Mouse (Mus musculus): ENCODE data around the gene Shroom4.

The Shroom4 gene

DNA sequence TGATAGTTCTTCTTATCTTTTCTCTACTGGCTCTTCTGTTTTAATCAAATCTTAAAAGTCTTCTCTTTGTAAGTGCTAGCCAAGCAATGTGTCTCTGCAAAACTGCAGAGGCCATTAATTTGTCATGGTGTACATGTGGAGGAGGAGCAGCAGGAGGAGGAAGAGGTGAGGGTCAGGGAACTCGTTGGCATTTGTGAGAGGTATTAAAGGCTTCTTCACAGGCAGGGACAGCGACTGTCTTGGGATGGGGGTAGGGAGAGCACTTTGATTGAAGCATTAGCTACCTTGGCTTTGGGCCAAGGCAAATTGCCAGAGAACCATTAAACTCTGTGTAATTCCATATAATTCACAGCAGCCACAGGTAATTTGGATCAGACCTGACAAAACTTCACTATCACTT lies 96.7 kb downstream of the Shroom4 start:
- no peak for DNase-seq (ENCODE audit: low spot score)

DNA sequence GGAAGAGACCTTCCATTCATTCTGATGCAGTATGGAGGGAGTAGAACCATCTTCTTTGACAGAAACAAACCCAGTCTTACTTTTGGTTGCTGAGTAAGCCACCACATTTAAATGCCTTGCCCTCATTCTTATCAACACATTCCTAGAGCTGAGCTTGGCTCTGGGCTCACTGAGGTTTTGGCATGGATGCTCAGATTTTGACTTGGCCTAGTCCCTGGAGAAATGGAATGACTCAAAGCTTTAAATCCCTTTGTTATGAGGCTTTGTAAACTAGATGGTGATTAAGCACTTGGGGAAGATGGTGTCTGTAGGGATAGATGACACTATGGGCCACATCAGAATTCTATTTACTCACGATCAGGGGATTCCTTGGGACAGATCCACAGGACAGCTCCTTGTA lies 102.2 kb downstream of the Shroom4 start:
- no peak for DNase-seq (ENCODE audit: low spot score)

DNA sequence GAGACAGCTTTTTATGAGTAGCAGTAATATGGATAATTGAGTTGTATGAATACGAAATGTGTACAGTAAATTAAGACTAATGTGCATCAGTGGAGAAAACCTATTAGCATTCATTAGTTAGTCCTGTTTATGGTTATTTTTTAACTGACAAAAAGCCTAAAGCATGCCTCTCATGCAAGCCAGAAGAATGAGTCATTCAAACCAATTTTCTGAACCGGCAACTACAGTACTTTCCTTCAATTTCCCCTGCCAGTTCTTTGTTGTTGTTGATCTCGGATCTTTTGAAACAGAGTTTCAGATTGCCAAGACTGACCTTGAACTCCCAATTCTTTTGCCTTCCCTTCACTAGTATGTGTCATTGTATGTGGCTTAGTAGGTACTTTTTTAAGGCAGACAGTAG lies 117.6 kb downstream of the Shroom4 start:
- DNase-seq (ENCODE audit: low spot score), result no peak

DNA sequence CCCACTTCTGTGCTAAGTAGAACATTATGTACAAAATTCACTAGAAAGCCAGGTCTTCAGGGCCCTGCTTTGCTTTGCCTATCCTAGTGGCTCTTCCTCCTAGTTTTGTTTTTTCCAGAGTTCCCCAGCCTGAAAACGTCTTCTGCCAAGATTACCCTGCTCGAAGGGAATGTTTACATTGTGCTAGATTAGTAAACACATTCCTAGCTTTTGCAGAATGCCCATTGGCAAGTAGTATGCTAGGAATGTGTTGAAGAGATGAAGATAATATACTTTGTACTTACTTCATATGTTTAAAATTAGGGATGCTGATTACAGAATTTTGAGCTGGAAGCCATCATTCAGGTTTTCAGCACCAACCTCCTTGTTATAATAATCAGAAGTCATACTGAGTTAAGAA lies 118.8 kb downstream of the Shroom4 start:
- DNase-seq (ENCODE audit: low spot score), result no peak

DNA sequence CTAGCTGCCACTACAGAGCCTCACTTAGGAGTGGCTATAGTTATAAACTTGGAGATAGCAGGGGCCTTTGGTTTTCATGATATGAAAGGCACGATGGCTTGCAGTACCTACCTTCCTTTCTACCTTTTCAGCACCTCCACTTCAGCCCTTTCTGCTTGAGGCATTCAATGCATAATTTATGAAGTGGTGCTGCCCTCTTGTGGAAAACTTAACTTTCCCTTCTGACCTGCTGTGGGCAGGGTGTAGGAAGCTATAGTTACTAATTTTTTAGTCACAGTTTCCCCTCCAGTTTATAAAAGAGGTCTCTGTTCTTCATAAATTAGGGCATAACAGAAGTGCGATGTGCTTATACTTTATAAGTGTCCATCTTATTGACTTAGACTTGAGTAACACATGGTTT lies 123.3 kb downstream of the Shroom4 start:
- no peak for DNase-seq (ENCODE audit: low spot score)

DNA sequence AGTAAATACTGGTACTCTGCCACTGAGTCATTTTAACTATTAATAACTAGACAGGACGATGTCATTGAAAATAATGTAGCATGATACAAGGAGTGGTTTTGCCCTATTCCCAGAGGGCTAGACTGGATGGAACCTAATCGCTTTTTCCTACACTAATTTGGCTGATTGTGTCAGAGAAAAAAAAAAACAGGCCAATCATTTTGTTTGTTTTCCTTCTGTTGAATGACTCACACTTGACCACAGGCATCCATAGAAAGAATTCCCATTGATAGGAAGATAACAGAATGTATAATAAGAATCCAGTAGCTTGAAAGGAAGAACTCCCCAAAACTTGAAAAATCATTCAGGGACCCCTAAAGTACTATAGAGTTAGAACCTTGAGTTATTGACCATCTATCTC lies 137.0 kb downstream of the Shroom4 start:
- DNase-seq (ENCODE audit: low spot score), result no peak

DNA sequence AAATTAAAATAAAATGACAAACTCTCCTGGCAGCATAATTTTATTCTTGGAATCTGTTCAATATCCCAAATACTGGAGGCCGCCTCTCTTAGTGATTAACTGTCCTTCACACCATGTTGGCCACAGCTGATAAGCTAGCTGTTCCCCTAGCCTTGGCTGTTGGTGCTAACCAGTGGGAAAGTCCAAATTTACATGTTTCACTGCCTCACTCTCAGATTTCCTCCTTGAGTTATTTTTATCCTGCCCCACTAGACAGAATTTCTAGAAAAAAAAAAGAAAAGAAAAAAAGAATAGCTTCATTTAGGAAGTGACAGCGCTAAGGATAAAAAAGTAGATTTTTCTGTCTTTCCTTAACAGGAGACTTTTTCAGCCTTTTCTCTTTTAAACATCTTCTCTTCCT lies 138.0 kb downstream of the Shroom4 start:
- peak; percentile 9 for DNase-seq (ENCODE audit: low spot score)

DNA sequence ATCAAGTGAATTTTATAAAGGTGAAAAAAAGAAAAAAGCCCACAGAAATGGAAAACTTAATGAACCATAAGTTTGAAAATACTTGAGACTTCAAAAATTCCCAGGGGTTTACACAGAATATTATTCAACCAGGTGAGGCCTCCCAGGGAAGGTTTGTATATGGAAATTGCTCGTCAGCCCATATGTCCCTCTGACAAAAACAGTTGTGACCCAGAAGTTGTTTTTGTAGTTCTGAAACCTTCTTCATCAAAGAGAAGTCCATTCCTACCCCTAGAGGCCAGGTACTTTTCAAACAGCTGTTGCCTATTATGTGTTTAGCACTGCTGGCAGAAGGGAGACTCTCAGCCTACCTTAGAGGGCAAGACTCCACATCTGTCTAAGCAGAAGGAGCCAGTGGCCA lies 165.4 kb downstream of the Shroom4 start:
- DNase-seq (ENCODE audit: low spot score), result no peak

DNA sequence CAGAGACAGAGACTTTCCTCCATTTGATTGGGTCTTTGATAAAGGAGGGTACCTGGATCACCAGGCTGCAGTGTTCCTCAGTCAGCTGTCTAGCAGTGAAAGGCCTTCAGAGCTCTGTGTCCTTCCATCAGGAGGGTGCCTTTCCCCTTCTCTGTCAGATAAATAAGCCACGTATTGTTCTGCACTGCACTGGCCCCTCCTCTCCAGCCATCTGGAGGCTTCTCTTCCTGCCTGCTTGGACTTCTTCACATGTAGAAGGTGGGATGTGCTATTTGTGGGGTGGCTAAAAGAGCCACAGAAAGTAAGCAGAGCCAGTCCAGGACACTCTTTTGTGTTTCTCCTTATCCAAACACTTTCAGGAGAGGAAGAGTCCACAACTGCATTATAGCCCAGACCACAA lies 174.9 kb downstream of the Shroom4 start:
- DNase-seq (ENCODE audit: low spot score), result no peak

DNA sequence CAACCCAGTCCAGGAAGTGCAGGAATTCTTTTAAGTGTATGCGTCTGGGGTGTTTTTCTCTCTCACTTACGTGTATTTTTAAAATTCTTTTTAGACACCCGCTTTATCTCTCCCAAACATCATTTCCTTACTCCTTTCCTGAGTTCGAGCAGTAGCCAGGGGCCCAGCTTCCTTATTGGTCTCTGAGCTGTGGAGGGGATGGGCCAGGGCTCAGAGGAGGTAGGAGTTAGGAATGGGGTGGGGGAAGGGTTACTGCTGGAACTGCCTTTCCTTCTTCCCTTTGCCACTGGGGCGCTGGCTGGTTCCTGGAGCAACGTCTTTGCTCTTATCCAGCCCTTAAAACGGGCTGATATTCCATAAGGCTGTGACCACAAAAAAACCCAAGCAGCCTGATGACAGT lies 177.3 kb downstream of the Shroom4 start:
- DNase-seq (ENCODE audit: low spot score), result no peak

DNA sequence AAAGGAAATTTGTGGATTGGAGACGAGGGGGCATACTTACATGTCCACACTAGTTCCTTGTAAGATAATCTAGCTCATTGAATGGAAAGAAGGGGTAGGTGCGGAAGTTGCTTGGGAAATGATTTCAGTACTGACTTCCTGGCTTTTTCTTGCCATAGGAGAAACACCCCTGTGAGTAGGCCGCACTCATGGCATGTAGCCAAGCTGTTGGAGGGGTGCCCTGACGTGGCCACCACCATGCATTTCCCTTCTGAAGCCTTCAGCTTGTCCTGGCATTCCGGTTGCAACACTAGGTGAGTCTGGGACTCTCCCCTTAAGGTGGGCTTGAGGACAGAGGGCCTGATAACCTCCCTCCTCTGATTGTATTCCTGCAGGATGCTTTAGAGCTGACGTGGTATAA lies 181.0 kb downstream of the Shroom4 start:
- DNase-seq (ENCODE audit: low spot score), result no peak

DNA sequence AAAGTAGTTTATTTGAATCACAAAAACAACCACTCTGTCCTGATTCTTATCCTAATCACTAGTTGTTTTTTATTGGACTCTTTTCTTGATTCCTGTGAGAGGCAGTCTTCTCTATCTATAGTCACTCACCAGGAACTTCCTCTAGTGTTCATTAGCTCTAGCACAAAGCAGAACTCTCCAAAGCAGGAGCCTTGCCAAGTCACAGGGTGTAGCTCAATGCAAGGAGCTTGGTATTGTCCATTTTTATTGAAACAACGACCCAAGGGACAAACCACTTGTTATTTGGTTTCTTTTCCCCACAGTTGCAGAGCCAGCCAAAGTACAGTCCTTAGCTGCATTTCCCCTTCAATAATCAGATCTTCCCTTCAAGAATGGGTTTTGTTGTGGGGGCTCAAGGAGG lies 181.5 kb downstream of the Shroom4 start:
- no peak for DNase-seq (ENCODE audit: low spot score)

DNA sequence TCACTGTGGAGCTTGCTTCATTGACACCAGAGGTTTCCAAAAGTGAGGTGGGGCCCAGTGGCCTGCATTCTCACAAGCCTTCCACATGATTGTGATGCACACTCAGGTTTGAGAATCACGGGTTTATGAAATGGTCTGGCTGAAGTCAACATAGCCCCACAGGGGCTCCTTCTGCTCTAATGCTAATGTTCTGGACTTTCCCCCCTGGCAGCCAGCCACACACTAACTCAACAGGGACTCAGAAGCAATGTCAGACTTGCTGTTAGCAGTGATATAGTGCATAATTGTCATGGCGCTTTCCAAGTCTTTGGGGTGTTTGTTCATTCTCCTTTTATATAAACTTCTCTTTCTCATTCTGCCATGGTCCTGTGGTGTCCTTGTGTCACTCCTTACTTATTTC lies 183.0 kb downstream of the Shroom4 start:
- no peak for DNase-seq (ENCODE audit: low spot score)

DNA sequence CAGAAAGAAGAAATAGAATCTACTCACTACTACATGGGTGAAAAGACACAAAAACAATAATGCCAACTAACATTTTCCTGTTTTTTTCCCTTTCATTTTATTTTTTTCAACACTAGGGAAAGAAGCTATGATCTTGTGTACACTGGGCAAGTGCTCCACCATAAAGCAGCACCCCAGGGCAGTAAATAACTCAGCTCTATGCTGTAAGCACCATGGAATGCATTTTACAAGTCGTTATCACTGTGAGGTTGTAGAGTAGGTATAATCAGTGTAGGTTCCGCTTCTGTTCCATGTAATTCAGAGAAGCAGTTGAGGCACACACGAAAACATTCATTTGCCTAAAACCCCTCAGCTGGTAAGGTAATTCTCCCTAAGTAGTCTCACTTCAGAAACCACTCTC lies 194.5 kb downstream of the Shroom4 start:
- DNase-seq (ENCODE audit: low spot score), result no peak

DNA sequence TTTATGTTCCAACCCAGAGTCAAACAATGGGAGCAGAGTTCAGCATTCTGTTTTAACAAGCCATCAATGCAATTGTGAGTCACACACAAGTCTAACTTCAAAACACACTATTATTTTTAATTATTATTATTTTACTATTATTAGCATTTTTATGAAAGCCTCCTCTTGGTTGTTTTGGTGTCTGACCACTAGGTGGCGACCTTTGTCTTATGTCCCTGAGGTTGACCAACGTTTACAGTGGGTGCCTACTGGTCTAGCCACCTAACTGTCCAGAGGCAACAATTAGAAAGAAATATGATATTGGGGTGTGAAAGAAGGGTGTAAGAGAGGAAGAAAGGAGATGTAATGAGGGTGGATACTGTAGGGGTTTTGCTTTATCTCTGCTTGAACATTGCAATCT lies 254.4 kb downstream of the Shroom4 start:
- no peak for DNase-seq (ENCODE audit: low spot score)

DNA sequence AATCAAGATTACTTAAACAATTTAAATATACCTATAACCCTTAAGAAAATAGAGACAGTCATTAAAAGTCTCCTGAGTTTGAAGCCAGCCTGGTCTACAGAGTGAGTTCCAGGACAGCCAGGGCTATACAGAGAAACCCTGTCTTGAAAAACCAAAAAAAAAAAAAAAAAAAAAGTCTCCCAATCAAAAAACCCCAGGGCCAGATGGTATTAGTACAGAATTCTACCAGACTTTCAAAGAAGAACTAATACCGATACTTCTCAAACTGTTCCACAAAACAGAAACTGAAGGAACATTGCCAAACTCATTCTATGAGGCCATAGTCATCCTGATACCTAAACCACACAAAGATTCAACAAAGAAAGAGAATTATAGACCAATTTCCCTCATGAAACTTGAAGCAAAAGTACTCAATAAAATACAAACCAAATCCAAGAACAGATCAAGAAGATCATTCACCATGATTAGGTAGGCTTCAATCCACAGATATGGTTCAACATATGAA lies 259.2 kb downstream of the Shroom4 start:
- no peak for DNase-seq (ENCODE audit: low spot score)
